Mouse (Mus musculus): ENCODE measurements around the gene Prkrip1.
A peak's percentile ranks its signal among the peaks of the same experiment; 100 is the strongest.
"Not testable (repeated sequence)": the region's sequence is repeated elsewhere in the genome, so short reads cannot be mapped to it uniquely, and the experiment has no call there.

Prkrip1 gene

DNA sequence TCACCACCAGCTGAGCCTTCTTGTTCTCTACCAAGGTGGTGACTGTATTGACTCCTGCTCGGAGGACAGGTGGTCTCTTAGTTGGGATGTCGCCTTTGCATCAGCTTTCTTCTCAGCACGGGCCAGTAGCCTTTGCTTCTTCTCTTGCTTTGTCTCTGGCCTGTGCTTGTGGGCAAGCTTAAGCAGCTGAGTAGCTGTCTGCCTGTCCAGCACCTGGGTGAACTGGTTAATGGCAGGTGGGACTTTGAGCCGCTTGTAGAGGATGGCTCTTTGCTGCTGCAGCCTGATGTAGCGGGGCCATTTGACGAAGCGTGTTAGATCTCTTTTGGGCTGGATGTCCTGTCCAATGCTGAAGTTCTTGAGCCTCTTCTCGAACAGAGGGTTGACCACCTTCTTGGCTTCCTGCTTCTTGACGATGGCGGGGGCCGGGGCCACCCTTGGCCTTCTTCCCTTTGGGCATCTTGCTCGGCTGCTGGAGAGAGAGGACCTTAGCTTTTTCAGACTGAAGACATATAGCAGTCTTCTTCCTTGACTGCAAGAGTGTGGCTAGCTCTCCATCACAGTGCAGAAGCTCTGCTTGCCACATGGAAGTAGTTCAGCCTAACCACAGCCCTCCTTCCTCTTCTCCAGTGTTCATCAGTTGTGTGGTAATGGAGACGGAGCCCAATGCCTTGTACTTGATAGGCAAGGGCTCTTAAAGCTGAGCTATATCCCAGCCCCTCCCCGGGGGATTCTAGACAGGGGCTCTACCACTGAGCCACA lies 12.8 kb upstream of the Prkrip1 start:
- DNase-seq (ENCODE audit: low spot score in 2 of 2): not testable (repeated sequence)

DNA sequence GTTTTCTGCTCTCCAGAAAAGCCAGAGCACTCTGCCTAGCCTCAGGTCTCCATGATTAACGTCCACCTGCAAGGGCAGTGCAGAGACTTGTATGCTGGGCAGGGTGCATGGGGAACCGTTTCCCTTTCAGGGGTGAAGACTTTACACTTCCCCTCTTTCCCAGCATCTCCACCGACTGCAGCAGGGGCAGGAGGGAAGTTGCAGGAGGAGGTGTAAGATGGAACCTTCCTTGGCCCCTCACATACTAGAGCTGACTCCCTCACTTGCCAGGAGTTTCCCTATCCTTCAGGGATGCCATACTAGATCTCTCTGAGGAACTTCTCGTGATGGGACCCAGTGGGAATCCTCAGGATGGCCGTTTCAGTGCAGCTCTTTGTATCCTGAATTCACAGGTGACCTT lies 11.8 kb upstream of the Prkrip1 start:
- DNase-seq (ENCODE audit: low spot score in 2 of 2): no peak

DNA sequence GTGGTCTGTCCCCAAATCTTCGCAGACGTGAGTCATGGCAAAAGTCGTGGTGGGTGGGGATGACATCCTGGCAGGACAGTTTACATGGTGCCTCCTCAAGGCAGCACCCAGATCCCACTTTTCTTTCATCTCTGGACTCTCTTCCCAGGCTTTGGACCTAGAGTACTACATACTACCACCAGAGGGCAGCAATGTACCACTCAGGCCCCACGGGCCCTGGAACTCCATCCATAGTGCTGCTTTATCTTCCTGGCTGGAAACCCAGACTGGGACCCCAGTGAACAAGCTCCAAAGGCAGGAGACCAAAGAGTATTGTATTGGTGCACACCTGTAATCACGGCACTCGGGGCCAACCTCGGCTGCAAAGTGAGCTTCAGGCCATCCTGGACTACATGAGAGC lies 3.1 kb upstream of the Prkrip1 start:
- peak in 1 of 2 experiments; percentile 34 for DNase-seq (ENCODE audit: low spot score in 2 of 2)

DNA sequence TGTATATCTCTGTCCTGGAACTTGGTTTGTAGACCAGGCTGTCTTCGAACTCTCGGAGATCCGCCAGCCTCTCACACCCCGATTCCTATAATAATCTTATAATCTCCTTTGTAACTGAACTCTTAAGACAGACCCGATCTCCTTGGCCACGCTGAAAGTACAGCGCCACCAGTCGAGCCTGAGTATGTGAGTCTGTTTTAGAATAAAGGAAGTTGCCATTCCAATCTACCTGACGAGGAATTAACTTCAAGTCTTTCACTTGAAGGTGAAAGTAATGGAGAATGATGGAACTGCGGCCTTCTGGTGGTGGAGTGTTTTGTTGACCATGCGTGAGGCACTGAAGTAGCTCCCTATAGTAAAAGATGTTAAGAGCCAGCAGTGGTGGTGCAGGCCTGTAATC lies 763 bp upstream of the Prkrip1 start:
- no peak for DNase-seq (ENCODE audit: low spot score in 2 of 2)

DNA sequence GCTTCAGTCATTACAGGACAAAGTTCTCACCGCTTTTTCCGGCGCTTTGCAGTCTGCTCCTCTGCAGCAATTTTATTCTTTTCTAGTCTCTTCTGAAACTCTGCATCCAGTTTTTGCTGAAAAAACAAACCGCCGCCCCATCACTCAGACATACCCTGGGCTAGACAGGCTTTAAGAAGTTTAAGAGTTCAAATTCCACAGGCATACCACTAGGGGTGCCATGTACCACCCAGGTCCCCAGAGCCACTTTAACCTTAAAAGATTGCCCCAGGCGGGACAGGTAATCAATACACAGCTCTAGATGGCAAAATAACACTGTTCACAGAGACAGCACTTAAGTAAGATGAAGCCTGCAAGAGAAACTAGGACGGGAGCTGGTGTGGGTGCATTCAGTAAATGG lies 6.9 kb downstream of the Prkrip1 start:
- no peak for DNase-seq (ENCODE audit: low spot score in 2 of 2)

DNA sequence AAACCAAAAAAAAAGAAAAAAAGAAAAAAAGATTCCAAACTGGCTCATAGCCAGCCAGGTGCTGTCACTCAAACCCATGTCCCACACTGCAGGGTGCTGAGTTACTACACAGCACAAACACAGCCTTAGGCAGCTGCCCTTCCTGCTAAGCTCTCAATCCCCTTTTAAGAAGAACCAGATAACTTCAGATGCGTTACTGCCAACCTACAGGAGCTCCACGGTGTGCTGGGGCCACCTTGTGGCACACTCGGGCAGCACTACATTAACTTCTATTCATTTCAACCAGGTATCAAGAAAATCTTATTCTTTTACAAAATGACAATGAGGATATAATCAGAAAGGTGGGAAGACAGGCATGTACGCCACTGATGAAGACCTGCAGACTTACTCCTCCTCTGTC lies 12.0 kb downstream of the Prkrip1 start:
- DNase-seq (ENCODE audit: low spot score in 2 of 2): peak; percentile 65 to 78

DNA sequence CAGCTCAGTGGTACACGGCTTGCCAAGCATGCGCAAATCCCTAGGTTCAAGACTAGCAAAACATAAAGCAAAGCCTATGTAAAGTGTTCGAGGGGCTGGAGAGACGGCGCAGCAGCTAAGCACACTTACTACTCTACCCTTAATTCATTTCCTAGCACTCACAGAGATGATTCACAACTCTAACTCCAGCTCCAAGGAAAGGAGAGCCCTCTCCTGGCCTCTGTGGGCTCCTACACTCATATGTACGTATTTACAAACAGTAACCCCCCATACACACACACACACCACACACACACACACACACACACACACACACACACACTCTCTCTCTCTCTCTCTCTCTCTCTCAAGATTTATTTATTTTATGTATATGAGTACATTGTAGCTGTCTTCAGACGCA lies 15.0 kb downstream of the Prkrip1 start:
- no peak for DNase-seq (ENCODE audit: low spot score in 2 of 2)

DNA sequence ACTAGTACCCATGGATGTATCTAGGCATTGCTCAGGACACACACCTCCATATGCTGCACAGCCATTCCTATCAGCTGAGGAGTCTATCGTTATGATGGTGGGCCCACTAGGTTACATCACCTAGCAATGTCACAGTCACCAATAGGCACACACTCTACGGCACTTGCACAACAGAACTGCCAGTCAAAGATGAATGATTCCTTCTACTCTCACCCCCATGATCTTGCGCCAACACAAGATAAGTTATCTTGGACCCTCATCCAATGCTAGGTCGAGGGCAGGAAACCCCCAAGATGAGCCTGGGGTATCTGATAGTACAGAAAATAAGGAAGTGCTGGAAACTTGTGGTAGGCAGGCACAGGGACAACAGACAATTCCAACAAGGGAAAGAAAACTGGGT lies 15.9 kb downstream of the Prkrip1 start:
- no peak for DNase-seq (ENCODE audit: low spot score in 2 of 2)

DNA sequence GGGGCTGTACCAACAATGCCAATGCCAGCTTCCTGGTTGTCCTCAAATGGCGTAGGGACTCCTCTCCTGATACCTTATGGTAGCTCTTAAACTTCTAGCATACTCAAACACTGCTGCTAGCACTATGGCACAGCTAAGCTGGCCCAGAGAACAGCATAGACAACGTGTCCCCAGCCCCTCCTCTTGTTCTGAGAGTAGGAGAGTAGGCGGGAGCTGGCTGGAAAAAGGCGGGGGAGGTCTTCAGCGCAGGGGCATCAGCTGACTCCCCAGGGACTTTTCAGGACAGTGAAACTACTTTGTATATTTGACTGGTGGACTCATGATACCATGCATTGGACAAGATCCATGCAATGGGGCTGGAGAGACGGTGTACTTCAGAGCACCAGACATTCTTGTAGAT lies 16.7 kb downstream of the Prkrip1 start:
- DNase-seq (ENCODE audit: low spot score in 2 of 2): no peak

DNA sequence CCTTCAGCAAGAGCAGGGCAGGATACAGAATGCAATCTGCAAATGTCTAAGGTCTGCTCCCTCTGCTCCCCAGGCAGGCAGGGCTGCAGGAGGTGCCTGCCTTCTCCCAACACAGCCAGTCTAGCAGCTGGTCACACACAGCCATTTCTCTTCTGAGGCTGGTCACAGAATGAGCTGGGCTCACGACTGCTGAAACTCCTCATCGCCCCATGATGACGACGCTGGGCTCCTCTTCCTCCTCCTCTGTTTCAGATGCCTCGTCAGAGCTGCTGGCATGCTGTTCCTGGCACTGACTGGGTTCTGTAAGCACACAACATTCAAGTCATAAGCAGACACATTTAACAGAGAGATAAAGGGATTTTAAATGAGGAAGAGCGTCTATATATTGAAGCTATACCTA lies 17.6 kb downstream of the Prkrip1 start:
- DNase-seq (ENCODE audit: low spot score in 2 of 2): no peak

DNA sequence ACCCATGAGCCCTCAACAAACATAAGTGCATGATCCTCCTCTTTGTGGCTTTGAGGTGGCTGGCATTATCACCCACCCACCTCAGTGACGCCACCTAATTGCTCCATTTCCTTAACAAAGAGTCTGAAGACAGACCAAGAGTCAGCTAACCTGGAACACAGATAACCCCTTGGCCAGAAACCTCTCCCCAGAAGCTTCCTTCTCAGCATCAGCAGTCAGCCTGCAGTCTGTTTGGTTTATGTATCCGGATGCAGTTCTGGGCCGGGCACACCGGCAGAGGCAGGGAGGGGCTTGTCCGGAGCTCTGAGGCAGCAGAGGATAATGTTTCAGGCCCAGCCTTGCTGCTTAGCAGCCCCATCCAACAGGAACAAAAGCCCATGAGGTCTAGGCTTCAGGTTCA lies 19.2 kb downstream of the Prkrip1 start:
- DNase-seq (ENCODE audit: low spot score in 2 of 2): no peak

DNA sequence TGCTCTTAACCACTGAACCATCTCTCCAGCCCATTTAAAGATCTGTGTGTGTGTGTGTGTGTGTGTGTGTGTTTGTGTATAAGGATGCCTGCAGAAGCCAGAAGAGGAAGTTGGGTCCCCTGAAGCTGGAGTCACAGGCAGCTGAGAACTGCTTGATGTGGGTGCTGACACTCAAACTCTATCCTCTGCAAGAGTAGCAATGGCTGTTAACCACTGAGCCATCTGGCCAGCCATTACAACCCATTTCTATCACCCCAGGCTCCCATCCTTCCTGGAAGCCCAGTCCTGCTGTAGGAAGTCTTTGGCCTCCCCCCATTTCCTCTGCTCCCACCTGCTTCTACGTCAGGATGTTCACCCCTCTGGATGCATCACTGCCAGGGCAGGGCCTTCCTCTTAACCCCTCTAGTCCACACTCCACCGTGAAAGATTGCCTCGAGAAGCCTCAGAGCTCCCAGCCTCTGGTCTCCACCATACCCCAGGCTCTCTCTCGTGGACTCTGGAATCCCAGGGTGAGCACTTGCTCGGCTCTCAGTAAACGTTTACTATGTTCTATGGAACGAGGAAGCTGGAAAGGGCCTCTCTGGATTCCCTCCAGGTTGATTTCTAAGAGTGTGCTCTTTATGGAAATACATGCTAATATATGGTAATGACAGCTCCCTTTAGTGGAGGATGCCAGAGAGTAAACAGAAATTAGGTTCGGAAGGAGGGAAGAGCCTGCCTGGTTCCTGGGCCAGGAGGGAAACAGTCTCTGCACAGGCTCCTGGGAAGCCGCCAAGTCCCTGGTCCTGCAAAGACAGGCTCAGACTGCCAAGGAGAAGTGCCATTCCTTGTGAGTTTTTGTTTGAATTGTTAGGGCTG lies 24.9 kb downstream of the Prkrip1 start:
- DNase-seq (ENCODE audit: low spot score in 2 of 2): peak; percentile 55 to 58

DNA sequence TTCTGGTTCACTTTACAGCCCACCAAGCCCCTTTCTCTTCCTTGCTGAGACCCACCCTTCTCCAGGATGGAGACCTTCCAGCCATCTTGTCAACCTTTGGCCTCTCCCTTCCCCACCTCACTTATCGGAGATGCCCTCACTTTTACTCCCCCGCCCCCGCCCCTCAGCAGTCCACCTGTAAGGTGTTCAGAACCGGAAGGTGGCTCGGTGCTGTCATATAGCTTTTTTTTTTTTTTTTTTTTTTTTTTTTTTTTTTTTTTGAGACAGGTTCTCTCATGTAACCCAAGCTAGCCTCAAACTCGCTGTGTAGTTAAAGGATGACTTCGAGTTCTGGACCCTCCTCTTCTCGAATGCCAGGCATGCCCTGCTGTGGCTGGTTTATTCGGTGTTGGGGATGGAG lies 25.8 kb downstream of the Prkrip1 start:
- DNase-seq (ENCODE audit: low spot score in 2 of 2): no peak

DNA sequence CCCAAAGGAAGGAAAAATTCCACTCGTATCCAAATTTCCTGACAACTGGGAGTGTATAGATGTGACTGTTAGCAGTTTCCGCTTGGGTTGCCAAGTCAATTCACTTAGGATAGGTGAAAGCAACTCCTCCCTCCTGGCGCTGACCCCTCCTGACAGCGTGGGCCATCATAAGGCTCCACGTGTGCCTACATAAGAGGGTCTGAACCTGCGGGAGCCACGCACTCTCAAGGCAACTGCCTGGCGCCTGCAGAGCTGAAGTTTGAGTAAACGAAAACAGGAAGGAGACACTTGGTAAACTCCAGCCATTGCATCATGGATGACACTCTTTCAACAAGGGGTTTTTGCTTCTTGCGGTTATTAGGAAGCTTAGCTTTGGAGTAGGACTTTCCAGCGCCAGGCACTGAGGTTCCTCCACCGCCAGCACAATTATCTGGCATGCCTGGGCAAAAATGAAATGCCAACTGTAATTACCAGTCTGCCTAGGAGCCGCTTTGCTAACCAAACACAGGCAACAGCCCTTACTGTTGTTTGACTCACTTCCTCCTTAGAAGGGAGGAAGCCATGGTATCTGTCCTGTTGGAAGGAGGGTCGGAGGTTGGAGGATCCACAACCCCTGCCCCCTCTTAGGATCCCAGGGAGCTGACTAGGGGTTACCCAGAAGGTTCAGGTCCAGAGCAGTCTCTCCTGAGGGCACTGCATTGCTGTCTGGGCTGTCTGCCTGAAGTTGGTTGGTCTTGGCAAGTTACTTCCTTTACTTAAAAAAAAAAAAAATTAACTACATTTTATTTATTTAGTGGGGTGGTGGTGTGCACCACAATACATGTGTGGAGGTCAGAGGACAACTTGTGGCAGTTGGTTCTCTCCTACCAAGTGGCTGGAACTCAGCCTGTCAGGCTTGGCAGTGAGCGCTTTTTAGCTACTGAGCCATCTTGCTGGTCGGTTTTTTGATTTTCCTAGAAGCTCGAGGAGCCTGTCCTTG lies 27.1 kb downstream of the Prkrip1 start:
- DNase-seq (ENCODE audit: low spot score in 2 of 2): peak in 1 of 2 experiments; percentile 42

DNA sequence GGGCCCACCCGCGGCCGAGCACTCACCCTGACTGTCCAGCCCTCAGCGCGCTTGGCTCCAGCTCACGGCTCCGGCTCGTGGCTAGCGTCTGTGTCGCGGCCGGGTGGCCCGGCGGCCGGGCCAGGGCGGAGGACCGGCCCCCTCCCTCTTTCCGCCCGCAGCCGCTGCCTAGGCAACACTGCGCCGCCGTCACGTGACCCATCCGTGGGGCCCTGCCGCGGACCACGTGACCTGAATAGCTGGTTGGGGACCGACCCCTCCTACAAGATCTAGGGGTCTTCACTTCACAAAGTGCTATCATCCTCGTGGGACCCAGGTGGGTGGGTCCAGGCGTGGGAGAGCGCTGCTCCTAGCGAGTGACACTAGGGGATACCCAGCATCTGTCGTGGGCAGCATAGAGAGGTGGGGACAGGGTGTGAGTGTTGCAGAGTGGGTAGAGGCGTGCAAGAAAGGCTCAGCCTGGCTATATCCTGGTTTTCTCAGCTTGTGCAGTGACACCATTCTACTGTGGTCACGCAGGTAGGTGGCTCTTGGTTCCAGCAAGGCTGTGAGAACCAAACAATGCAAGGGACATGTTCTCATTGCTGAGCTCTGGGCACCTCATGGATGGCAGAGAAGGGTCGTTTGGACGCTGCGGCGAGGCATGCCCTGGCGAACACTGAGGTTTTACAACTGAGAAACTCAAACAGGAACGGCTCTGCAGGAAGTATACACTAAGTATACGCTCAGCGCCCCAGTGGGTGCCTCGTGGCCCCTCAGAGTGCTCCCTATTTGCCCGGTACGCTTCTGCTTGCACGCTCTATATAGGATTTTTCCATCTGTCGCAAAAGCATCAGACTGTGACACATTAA lies 28.0 kb downstream of the Prkrip1 start, which contains the start of gene Orai2:
Orai2 (minus strand) TSS at position 202 of the 851 bp plus-strand sequence.
- peak; percentile 88 for DNase-seq (ENCODE audit: low spot score in 2 of 2)

DNA sequence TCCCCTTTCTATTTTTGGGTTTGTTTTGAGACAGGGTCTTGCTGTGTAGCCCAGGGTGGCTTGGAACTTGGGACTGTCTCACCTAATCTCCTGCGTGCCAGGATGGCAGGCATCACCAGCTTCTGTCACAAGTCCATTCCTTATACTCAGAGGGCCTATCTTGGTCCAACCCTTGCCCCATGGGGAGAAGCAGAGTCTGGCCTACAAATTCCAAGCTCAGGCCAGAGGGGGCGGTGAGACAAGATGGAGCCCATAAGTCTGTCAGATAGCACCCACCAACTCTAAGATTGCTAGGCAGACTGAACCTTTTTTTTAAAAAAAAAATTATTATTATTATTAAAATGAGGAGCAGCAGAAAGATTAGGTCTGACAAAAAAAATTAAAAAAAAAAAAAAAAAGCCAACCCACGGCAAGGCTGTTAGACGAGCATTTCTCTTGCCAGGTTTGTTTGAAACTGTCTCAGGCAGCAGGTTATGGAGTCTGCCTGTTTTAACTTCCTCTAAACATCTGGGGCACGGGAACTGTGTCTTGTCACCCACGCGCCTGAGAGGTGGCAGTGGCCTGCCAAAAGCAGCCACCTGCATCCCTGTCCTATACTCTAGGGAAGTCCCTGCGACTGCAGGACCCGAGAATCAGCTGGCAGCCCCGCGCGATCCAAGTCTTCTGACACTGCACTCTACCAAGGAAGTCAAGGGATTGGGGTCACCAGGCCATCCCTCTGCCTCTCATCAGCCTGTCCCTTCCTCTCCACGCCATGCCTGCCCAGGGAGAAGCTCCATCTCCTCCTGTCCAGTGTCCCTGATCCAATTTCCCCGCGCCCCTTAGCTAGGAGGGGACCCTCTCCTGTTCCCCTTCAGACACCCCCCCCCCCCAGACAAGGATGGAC lies 28.9 kb downstream of the Prkrip1 start:
- DNase-seq (ENCODE audit: low spot score in 2 of 2): peak; percentile 78 to 79

DNA sequence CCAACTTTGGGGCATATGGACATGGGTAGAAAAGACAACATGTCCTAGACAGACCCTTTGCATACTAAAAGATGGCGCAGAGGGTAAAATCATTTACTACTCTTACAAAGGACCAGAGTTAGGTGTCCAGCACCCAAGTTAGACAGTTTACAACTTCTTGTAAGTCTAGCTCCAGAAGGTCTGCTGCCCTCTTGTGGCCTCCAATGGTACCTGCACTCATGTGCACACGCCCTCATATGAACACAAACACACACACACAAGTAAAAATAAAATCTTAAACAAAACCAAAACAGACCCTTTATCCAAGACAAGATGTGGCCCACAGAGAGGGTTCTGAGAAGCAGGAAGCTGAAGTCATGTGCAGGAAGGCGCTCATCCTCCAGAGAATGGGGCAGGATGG lies 30.7 kb downstream of the Prkrip1 start:
- no peak for DNase-seq (ENCODE audit: low spot score in 2 of 2)

DNA sequence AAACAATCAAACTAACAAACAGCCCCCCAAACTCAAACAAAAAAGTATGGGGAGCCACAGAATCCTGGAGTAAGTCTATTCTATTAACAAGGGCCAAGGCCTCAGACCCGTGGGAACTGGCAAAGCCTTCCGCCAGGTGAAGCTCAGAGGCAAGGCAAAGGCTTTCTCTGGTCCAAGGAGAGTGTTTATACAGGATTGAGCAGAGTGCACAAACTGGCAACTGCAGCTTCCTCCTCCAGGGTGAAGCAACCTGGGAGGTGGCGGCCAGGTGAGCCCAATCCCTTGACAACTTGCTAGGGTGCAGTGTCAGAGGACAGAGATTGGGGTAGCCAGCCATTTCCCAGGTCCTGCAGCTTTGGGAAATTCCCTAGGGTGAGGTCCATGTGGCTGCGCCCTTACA lies 31.5 kb downstream of the Prkrip1 start:
- no peak for DNase-seq (ENCODE audit: low spot score in 2 of 2)

DNA sequence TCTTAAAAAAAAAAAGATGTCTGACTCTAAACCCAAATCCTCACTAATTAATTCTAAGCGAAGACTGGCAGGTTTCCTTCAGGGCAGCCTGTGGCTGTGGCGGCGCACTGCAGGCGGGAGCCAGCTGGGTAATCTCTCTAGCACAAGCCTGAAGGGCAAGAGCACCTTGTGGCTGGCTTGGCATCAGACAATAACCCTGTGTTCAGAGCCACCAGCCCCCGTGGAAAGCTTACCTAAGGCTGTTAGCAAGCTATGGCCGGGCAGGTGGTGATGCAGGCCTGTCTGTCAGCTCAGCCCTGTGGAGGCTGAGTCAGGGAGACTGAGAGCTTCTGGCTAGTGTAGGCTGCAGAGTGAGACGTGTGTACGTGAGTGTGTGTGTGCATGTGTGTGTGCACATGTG lies 33.5 kb downstream of the Prkrip1 start:
- DNase-seq (ENCODE audit: low spot score in 2 of 2): no peak

Data from spleen, postnatal 36 days (tissue).